Mouse (Mus musculus): ENCODE measurements around the gene Ecel1. TPM values are rescaled to one million over a fixed set of nuclear protein-coding genes. Genes with fewer than 3 reads are reported as not detected.

The Ecel1 gene
- total RNA-seq, 2 experiments from 2014 or later = 1.6 TPM

DNA sequence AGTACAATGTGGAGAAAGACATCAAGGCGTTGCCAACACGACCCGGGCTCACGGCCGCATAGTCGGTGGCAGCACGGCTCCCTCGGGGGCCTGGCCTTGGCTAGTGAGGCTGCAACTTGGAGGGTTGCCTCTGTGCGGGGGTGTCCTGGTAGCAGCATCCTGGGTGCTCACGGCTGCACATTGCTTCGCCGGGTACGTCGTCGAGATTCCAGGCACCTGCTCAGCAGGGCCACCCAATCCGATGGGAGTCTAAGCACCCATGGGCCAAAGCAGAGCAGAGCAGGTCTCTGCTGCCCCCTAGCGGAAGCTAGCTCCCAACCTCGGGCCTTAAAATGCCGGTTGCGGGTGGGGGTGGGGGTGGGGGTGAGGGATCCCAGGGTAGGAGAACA is 28.4 kb upstream of the Ecel1 start:
- TF ChIP-seq CTCF (conservative IDR thresholded peaks at IDR 0.05) = peak; percentile 75
- Histone ChIP-seq H3K27ac (no peak overlapping the region), H3K4me3 (peak overlapping the region; percentile 32; the same call in 1 of the 2 replicates)
- DNase-seq (ENCODE audit: low spot score in 2 of 2) = peak; percentile 54 to 81

GRCm38 (mm10) chr1:87183998-87184750 is 27.9 kb upstream of the Ecel1 start:
- no peak for TF ChIP-seq CTCF (conservative IDR thresholded peaks at IDR 0.05)
- H3K4me3 ChIP-seq = peak overlapping the region; percentile 32; the same call in 1 of the 2 replicates
- DNase-seq (ENCODE audit: low spot score in 2 of 2) = no peak
- no peak overlapping the region for H3K27ac ChIP-seq

GRCm38 (mm10) chr1:87183013-87183412 is 26.7 kb upstream of the Ecel1 start, which contains the start of gene Prss56:
Gene Prss56, plus strand, starts transcription at chr1:87183313.
- H3K4me3 ChIP-seq = no peak within 1 kb of the TSS
- no peak within 1 kb of the TSS for H3K27ac ChIP-seq
- TF ChIP-seq CTCF (conservative IDR thresholded peaks at IDR 0.05) = no peak
- DNase-seq (ENCODE audit: low spot score in 2 of 2) = no peak

- no peak overlapping the region for H3K4me3 ChIP-seq
- no peak overlapping the region for H3K27ac ChIP-seq
- DNase-seq (ENCODE audit: low spot score in 2 of 2) = no peak
- no peak for TF ChIP-seq CTCF (conservative IDR thresholded peaks at IDR 0.05)
Measured at GRCm38 (mm10) chr1:87180896-87181295, 24.6 kb upstream of the Ecel1 start.

GRCm38 (mm10) chr1:87175852-87176292 is 19.6 kb upstream of the Ecel1 start:
- peak; percentile 55 to 65 for DNase-seq (ENCODE audit: low spot score in 2 of 2)
- no peak overlapping the region for H3K4me3 ChIP-seq
- 0 out of 2 replicates have a peak overlapping the region, but pooled peaks have one; percentile 2 for H3K27ac ChIP-seq
- peak; percentile 72 for TF ChIP-seq CTCF (conservative IDR thresholded peaks at IDR 0.05)

DNA sequence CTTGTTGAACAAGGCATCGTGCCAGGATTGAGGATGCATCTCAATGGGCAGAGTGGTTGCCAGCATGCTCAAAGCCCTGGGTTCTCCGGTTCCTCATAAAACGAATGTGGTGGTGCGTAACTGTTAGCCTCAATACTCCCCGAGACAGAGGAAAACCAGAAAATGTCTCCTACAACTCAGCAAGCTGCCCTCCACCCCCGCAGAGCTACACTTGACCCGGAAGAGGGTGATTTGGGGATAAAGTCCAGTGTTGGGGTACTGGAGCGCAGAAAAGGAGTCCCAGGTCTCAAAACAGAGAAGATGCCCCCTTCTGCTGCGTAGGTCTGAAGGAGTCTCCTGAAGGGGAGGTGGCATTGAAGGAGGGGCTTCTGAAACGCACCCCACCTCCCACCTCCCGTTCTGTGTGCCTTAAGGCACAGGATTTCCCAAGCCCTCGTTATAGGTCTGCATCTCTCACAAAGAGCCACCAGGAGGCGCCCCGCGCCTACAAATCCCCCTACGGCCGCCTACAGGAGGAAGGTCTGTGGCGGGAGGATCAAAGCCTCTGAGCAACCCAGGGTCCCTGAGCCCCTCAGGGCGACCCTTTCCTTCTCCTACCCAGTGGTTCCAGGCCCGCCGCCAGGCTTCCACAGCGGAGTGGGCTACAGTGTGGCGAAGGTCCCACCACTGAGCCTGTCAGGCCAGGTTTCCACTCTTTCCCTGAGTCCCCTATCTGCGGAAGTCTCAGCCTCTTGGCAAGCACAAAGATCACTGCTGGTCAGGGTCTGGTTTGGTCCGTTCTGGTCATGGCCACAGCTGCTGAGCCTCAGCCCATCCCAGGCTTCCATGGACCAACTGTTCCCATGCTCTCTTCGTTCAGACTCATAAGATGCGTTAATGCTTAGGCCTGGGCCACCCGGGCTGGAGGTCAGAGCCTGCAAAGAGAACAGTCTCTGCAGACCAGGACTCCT is 18.0 kb upstream of the Ecel1 start:
- TF ChIP-seq CTCF (conservative IDR thresholded peaks at IDR 0.05) = peak; percentile 90
- Histone ChIP-seq H3K27ac (no peak overlapping the region), H3K4me3 (no peak overlapping the region)
- peak; percentile 38 to 62 for DNase-seq (ENCODE audit: low spot score in 2 of 2)

GRCm38 (mm10) chr1:87172316-87172715 is 16.0 kb upstream of the Ecel1 start:
- no peak overlapping the region for H3K27ac ChIP-seq
- TF ChIP-seq CTCF (conservative IDR thresholded peaks at IDR 0.05) = no peak
- no peak for DNase-seq (ENCODE audit: low spot score in 2 of 2)
- no peak overlapping the region for H3K4me3 ChIP-seq

DNA sequence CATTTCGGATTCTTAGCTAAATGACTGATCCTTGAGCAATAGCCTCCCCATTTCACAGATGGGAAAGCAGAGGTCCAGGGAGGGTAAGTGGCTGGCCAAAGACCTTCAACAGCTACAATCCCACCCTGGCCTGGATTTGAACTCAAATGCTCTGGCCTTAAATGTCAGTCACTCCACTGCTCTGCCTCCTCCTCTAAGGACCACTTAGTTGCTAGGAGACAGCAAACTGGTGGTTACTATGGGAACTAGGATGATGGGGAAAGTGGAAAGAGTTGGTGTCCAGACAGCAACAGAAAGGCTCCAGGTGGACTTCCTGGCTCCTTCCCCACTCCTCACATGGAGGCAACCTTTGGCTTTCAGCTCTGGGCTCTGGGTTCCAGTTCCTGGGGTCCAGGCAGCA is 15.0 kb upstream of the Ecel1 start:
- DNase-seq (ENCODE audit: low spot score in 2 of 2) = no peak
- H3K4me3 ChIP-seq = no peak overlapping the region
- H3K27ac ChIP-seq = no peak overlapping the region
- no peak for TF ChIP-seq CTCF (conservative IDR thresholded peaks at IDR 0.05)

- Histone ChIP-seq H3K27ac (no peak overlapping the region), H3K4me3 (no peak overlapping the region)
- TF ChIP-seq CTCF (conservative IDR thresholded peaks at IDR 0.05) = no peak
- no peak for DNase-seq (ENCODE audit: low spot score in 2 of 2)
Measured at GRCm38 (mm10) chr1:87170458-87170857, 14.1 kb upstream of the Ecel1 start.

GRCm38 (mm10) chr1:87164796-87165184 is 8.5 kb upstream of the Ecel1 start:
- Histone ChIP-seq H3K27ac (no peak overlapping the region), H3K4me3 (no peak overlapping the region)
- no peak for TF ChIP-seq CTCF (conservative IDR thresholded peaks at IDR 0.05)
- no peak for DNase-seq (ENCODE audit: low spot score in 2 of 2)

GRCm38 (mm10) chr1:87164164-87164795 is 8.0 kb upstream of the Ecel1 start:
- Histone ChIP-seq H3K27ac (no peak overlapping the region), H3K4me3 (no peak overlapping the region)
- TF ChIP-seq CTCF (conservative IDR thresholded peaks at IDR 0.05) = no peak
- DNase-seq (ENCODE audit: low spot score in 2 of 2) = no peak

GRCm38 (mm10) chr1:87159396-87159795 is 3.1 kb upstream of the Ecel1 start:
- DNase-seq (ENCODE audit: low spot score in 2 of 2) = no peak
- Histone ChIP-seq H3K27ac (no peak overlapping the region), H3K4me3 (no peak overlapping the region)
- no peak for TF ChIP-seq CTCF (conservative IDR thresholded peaks at IDR 0.05)
